Mouse (Mus musculus) heart, postnatal 0 days (tissue): ENCODE data around the gene 1700029I15Rik.

Experiments used
- CTCF ChIP-seq: IDR thresholded peaks from 2 replicates; pipeline ENCODE4 v1.5.1; 2016; ENCODE audit warnings: antibody characterized with exemption, control low read depth, low read depth
- EP300 ChIP-seq: IDR thresholded peaks from 2 replicates; pipeline ENCODE4 v1.6.1; 2016; ENCODE audit warnings: antibody characterized with exemption, low read depth

GRCm38 (mm10) chr2:92365568-92365967 is 16.8 kb upstream of the 1700029I15Rik start:
- TF ChIP-seq CTCF (no peak), EP300 (no peak)
